Mouse (Mus musculus): Measurements from ENCODE around the gene 1700016C15Rik. TPM values are rescaled to one million over a fixed set of nuclear protein-coding genes. Genes with fewer than 3 reads are reported as not detected.

1700016C15Rik gene
- 0.28 and 0.49 TPM in 2 replicates for polyA plus RNA-seq (2015; fragmentation: Nextera tagmentation; extraction: Ambion mirVana)

DNA sequence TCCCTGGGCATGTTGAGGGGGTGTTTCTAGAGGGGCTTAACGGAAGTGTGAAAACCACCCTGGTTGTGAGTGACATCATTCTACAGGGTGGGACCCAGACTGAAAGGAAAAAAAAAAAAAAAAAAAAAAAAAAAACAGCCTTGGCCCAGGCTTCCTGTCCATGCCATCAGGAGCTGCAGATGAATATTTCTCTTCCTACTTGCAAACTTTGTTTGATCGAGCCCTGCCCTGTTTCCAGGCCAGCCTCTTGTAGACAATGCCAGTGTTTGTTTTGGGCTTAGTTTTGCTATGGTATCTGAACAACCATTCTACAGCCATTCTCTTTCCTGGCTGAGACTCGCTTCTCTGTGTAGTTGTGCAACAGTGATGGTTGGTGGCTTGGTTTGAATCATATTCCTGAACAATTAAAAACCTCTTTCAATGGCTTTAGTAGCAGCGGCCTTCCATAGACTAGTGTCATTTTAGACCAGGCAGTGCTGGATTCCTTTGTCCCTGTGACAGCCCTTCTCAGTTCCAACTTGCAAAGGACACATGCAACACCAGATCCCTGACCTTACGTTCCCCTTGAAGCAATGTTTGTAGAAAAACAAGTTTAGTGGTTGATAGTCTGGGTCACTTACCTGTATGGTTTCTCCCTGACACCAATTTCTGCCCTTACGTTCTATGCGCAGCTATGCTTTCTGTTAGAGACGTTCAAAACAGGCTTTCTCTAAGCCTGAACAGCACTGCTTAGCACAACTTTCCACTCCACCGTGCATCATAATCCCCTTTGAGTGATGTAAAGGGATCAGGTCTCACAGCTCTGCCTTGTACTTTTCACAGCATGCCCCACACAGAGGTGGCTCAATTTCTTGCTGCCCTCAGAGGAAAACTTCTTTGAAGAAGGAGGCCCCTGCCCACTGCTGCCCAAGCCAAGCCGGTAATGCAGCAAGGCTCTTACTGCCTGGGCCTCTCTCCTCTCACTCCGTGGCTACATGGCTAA is at the start of gene 1700016C15Rik:
Gene 1700016C15Rik (plus strand): TSS at position 772 of the 982 bp plus-strand sequence.
- DNase-seq (ENCODE audit: low spot score): no peak

- DNase-seq (ENCODE audit: low spot score): no peak
Observed at GRCm38 (mm10) chr1:177681239-177681638, 48.4 kb upstream of the 1700016C15Rik start.

DNA sequence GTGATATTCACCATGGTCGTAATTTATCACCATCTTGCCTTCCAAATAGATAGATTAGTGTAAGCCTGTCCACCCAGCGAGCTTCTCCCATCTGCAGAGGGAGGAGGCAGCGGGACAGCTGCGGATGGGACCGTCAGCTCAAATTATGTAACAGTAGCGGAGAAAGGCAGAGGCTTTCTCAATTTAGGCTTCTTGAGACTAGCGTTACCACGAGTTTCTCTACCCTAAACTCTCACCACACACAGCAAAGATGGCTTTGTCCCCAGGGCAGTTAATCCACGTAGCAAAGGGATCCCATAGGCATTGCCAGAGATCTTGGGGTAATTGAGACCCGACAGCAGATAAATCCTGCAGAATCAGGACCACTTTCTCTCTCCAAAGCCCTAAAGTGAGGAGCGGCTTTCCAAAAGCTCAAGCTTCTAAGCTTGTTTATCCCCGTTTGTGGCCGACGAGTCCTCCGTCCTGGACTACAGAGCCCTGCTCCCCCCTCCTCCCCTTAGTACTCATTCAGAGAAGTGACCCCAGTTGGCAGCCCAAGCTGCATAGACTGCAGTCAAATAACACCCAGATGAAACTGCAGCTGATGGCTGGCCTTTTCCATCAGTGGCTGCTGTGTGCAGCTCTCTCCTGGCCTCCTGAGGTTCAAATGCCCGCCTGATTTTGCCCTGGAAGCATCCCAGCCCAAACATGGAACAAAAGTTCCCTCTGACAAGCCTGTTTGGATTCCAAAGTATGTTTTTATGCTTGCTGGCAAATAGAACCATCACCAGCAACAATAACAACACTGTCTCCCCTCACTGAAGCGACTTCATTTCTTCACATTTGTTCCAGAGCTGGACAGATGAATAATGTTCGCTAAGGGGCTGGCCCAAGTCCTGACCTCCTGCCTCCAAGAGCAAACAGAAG is 45.4 kb upstream of the 1700016C15Rik start:
- no peak for DNase-seq (ENCODE audit: low spot score)

GRCm38 (mm10) chr1:177684901-177685300 is 44.7 kb upstream of the 1700016C15Rik start:
- DNase-seq (ENCODE audit: low spot score): peak; percentile 65

GRCm38 (mm10) chr1:177686137-177686536 is 43.5 kb upstream of the 1700016C15Rik start:
- DNase-seq (ENCODE audit: low spot score): no peak

GRCm38 (mm10) chr1:177686982-177687381 is 42.6 kb upstream of the 1700016C15Rik start:
- DNase-seq (ENCODE audit: low spot score): no peak

DNA sequence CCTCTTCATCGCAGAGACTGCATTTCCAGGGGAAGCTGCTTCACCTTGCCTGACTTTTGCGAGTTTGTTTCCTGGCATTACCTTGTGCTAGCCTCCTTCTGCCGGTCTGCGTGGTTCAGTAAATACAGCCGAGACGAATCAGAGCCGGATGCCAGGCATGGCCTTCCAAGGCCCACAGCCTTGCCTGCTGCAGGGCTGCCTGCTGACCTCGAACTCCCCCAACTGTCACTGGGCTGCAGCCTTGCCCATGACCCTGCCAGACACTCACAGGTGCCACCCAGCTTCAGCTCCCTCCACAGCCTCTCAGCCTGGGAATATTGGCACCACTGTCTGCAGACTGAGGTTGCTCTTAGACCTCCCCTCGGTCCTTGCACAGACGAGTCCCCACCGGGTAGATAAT is 37.1 kb upstream of the 1700016C15Rik start:
- DNase-seq (ENCODE audit: low spot score): no peak

- no peak for DNase-seq (ENCODE audit: low spot score)
Observed at GRCm38 (mm10) chr1:177693486-177694252, 35.9 kb upstream of the 1700016C15Rik start.

- peak; percentile 55 for DNase-seq (ENCODE audit: low spot score)
Observed at GRCm38 (mm10) chr1:177700560-177700959, 29.1 kb upstream of the 1700016C15Rik start.

DNA sequence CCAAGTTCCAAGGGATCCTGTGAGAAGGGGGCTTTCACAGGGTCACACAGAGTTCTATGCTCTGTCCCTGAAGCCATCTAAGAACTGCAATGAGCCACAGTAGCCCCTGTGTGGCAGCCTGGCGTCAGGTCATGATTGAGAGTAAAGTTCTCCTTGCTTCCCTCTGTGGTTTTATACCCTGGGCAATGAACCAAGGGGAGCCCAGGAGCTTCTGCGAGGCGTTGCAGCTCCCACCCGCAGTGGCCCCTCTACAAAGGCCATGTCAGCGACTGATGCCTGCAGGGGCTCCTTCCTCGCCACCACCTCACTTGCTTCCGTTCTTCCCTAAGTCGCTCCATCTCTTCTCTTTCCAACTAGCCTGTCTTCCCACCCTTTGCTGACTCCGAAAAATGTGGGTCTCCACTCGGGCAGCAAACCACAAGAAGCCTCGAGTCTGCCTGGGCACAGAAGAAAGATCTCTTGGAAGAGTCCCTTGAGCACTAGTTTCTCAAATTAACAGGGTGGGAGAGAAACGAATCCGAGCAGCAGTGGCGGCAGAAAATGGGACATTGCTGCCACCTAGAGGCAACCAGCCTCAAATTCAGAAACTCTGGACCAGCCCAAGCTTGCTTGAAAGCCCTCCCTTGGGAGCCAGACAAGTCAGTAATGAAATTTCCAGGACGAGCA is 27.0 kb upstream of the 1700016C15Rik start:
- DNase-seq (ENCODE audit: low spot score): peak; percentile 82

DNA sequence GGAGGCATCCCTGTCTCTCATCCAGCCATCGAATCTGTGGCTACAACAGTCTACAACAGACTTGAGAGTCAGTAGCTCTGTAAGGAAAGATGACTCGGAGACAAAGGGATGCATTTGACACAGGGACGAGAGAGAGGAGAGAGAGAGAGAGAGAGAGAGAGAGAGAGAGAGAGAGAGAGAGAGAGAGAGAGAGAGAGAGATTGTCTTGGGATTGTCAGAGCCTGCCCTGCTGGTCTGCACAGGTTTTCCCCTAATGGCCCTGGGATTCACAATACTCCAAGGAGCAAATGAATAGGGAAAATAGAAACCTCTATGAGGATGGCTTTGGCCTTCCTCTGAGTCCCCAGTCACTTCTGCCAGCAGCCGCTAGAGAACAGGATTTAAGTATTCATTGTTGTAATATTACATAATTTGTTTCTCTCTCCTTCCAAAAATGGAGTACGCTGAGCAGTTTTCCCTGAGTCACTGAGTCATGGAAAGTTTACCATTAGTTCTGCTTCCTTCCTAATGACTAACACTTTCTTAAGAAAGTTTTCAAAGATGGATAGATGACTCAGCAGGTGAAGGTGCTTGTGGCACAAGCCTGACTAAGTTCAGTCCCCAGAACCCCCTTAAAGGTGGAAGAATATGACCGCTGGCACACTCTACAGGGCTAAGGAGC is 26.3 kb upstream of the 1700016C15Rik start:
- no peak for DNase-seq (ENCODE audit: low spot score)

DNA sequence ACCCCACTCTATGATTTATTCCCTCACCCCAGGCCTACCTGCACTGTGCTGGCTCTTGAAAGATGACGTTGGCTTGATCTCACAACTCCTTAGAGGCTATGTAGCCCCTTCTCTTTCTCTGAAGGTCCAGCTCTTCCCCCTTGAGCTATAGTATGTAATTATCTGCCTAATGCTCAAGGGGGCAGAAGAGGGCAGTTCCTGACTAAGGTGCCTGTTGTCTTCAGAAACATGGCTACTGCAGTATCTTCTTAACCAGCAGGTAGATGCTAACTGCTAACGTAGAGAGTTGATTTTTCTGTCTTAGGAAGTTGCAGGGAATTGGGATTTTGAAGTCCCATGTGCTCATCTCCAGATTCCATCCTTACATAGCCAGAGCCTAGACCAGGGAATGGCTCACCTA is 24.4 kb upstream of the 1700016C15Rik start:
- peak; percentile 31 for DNase-seq (ENCODE audit: low spot score)

DNA sequence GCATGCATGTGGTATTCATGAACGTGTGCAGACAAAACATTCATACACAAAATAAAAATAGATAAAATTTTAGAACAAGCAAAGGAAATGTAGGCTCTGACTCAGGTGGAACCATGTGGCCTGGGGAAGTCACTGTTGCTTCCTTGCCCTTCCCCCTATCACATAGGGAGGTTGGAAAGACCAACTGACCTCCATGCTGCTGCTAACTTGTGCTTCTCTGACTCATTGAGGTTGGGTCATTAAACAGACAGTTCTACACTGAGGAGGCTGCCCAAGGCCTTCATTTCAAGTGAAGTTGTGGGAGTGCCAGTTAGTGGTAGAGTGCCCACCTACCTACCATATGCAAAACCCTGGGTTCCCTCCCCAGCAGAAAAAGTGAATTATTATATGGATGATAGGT is 22.0 kb upstream of the 1700016C15Rik start:
- no peak for DNase-seq (ENCODE audit: low spot score)

GRCm38 (mm10) chr1:177708583-177709055 is 21.0 kb upstream of the 1700016C15Rik start:
- no peak for DNase-seq (ENCODE audit: low spot score)

GRCm38 (mm10) chr1:177711000-177711399 is 18.6 kb upstream of the 1700016C15Rik start:
- DNase-seq (ENCODE audit: low spot score): no peak

DNA sequence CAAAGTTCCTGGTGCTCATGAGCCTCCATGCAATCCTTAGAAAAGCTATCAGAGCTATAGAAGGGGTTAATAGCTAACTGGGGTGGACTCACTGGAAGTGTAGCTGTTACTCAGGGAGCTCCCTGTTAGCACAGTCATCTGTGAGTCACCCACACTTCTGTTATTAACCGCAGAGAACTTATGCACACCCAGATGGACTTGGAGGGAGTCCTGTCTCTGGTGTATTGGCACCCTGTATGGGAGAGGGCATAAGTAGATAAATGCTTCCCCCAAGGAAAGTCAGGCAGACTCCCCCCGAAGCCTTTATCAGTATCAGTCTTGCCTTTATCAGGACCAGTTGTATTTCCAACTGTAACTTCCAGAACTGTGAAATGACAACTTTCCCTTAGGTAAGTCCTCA is 18.2 kb upstream of the 1700016C15Rik start:
- DNase-seq (ENCODE audit: low spot score): no peak

DNA sequence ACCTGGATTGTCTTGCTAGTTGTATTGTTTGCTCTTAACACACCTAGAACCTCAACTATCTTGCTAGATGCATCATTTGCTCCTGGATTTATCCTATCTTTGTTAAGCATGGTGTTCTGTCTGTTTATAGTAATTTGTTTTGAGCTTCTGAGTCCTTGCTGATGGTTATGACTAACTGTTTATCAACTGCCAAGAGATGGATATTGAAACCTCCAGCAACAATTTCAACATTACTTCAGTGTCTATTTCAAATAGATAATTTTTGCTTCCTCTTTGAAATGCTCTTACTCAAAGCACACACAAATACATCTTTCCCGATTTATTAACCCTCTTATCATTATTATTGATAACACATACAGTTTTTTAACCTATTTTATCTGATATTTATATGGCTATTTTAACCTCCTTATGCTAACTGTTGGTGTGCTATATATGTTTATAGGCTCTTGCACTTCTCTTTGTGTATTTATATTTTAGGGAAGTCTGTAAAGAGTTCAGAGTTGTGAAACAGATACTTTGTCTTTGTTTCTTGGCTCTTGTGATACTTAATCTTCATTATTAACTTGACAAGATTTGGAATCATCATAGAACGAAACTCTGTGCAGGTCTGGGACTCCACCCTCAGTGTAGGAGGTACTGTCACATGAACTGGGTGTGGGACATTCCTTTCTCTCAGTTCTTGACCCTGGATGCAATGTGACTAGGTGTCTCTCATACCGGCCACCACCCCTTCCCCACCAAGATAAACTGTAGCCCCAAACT is 15.8 kb upstream of the 1700016C15Rik start:
- DNase-seq (ENCODE audit: low spot score): no peak

- no peak for DNase-seq (ENCODE audit: low spot score)
Observed at GRCm38 (mm10) chr1:177714397-177715012, 15.1 kb upstream of the 1700016C15Rik start.
